Mouse (Mus musculus): ENCODE data around the gene Magt1.
"Not testable (repeated sequence)": the region's sequence is repeated elsewhere in the genome, so short reads cannot be mapped to it uniquely, and the experiment has no call there.

Magt1 gene

GRCm38 (mm10) chrX:106011465-106012159, at the start of gene Magt1:
TSS of gene Magt1 (minus strand) at chrX:106011906.
- in situ Hi-C loops (cut with MboI, MseI) = loop anchor here (10.0 kb wide), 1 partner anchor 87 kb away; the partner anchor contains the start of gene Atrx

DNA sequence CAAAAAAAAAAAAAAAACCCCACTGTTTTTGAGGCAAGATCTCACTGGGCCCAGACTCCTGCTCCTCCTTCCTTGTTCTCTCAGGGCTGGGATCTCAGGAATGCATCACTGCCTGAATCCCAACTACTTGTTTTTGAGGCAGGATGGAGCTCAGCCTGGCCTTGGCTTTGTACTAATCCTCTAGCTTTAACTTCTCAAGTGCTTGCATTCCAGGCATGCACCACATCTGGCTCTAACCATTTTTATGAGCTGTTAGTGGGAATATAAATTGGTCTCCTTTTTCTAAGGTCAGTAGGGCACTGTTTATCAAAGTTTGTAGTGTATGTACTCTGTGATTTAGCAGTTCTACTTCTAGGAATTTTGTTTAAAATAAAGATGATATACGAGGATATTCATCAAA, 36.5 kb upstream of the Magt1 start:
- in situ Hi-C loops (cut with MboI, MseI) = no loop called here

- in situ Hi-C loops (cut with MboI, MseI) = no loop called here
Observed at GRCm38 (mm10) chrX:106045928-106046327, 34.2 kb upstream of the Magt1 start.

- in situ Hi-C loops (cut with MboI, MseI) = no loop called here
Observed at GRCm38 (mm10) chrX:106045455-106045854, 33.7 kb upstream of the Magt1 start.

DNA sequence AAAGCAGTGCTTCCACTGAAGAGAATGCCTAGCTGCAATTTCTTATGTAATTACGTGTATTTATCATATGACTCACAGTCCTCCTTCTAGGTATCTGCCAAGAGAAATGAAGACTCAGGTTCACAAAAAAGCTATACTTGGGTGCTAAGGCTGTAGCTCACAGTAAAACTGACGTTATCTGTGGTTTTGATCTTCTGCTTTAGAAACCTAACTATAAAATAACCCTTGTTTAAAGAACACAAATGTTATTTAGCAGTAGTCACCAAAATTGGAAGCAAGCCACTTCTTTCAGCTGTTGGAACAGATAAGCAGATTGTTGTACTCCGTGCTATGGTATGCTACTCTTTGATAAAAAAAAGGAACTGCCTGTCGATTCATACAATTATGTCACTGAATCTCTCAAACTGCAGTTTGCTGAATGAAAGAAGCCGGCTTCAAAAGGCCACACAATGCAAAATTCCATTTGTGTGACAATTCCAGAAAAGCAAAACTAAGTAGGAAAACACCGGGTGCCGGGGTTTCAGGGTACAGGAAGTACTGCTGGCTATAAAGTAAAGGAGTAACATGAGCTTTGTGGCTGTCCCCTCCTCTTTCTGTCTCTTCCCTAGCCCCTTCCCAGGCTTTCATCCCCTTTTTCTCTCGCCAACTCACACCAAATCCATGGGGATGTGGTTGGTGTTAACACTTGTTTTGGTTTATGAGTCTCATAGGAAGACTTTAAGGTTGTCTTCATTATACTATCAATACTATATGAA, 32.3 kb upstream of the Magt1 start:
- in situ Hi-C loops (cut with MboI, MseI) = no loop called here

DNA sequence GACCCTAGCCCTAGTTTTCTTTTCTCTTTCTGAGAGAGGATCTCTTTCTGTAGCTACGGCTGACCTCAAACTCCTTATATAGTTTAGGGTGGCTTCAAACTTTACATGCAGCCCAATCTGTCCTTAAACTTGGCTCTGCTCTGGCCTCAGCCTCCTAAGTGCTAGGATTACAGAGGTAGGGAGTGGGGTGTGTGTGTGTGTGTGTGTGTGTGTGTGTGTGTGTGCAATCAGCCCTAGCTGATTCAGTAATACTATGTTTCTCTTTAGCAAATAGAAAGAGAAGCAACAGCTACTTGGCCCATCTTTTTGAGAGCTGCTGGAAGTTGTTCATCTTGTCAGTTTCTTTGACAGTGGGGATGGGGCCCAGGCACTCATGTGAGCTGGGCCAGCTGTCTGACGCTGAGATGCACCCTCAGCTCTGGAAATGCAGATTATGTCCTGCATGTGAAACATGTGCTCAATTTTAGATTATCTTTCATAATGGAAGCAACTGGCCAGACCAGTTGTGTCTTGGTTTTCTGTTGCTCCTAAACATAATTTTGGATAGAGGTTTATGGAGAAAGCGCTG, 25.6 kb upstream of the Magt1 start:
- in situ Hi-C loops (cut with MboI, MseI) = no loop called here

DNA sequence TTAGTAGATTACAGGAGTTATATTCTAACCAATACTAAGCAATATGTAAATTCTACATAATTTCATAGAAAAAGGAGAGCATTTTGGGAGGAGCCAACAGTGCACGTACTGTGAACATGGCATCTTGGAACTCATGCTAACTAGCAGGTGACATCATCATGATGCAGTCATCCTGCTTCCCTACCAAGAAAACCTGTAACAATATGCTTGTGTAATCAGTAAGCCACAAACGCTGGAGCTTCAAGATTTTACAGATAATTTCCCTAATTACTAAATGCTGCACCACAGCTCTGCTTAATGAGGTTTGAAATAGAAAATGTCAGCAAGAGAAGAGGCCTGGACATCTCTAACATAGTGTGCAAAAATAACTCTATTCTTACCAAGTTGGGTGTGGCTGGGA, 24.0 kb upstream of the Magt1 start:
- in situ Hi-C loops (cut with MboI, MseI) = no loop called here

DNA sequence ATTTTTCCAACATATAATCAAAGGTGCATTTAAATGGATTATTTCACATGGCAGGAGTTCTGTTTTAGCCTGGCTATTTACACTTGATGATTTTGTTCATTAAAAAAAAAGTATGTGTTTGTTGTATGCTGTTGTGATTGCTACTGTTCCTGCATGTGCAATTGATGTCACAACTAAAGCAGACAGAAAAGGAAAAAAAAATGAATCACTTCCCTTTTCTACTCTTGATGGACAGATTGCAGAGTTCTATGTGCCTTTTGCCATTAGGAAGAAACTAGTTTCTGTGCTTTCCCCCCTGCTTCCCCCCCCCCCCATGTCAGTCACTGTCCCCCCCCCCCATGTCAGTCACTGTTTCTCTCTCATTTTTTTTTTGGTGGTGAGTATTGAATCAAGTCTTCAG, 19.4 kb upstream of the Magt1 start:
- in situ Hi-C loops (cut with MboI, MseI) = loop anchor here (5.0 kb wide), 1 partner anchor 136 kb away; no protein-coding TSS in a partner anchor

GRCm38 (mm10) chrX:106030176-106030575, 18.5 kb upstream of the Magt1 start:
- in situ Hi-C loops (cut with MboI, MseI) = loop anchor here (5.0 kb wide), 1 partner anchor 137 kb away; no protein-coding TSS in a partner anchor

- in situ Hi-C loops (cut with MboI, MseI) = no loop called here
Observed at GRCm38 (mm10) chrX:106027343-106027674, 15.6 kb upstream of the Magt1 start.

GRCm38 (mm10) chrX:106026418-106027342, 15.0 kb upstream of the Magt1 start, which contains the start of gene Atp7a:
TSS of gene Atp7a (plus strand) at chrX:106027276.
- in situ Hi-C loops (cut with MboI, MseI) = no loop called here

DNA sequence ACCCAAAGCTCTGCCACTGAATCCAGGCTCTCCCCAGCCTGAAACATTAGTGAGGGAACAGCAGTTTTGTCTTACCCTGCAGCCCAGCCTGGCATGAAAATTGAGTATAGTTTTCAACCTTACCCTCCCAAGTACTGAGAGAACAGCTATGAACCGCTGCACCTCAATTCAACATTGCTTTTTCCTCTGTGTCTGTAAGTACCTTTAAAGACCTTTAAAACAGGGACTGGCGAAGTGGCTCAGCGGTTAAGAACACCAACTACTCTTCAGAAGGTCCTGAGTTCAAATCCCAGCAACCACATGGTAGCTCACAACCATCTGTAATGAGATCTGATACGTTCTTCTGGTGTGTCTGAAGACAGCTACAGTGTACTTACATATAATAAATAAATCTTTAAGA, 5.8 kb upstream of the Magt1 start:
- in situ Hi-C loops (cut with MboI, MseI) = loop anchor here (10.0 kb wide), 1 partner anchor 93 kb away; the partner anchor contains the start of gene Atrx

DNA sequence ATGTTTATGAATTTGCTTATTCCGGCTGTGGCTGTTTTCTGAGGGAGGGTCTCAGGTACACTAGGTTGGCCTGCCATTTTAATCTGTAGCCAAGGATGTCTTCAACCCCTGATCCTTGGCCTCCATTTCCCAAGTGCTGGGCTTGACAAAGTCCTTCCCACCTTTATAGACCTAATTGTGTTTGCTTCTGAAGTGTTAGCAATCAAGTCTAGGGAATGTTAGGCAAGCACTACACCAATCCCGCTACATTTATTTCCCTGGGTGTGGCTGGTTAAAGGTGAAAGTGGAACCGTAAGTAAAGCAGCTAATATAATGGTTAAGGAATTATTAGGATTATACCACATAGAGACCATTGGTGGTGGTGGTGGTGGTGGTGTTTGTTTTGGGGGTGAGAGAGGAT, 5.4 kb upstream of the Magt1 start:
- in situ Hi-C loops (cut with MboI, MseI) = loop anchor here (10.0 kb wide), 1 partner anchor 92 kb away; the partner anchor contains the start of gene Atrx

GRCm38 (mm10) chrX:106015571-106016322, 4.0 kb upstream of the Magt1 start, which contains the start of gene Cox7b:
TSS of gene Cox7b (plus strand) at chrX:106015700.
- in situ Hi-C loops (cut with MboI, MseI) = loop anchor here (10.0 kb wide), 1 partner anchor 91 kb away; the partner anchor contains the start of gene Atrx

GRCm38 (mm10) chrX:106014741-106015377, 3.2 kb upstream of the Magt1 start:
- in situ Hi-C loops (cut with MboI, MseI) = loop anchor here (10.0 kb wide), 1 partner anchor 90 kb away; the partner anchor contains the start of gene Atrx

DNA sequence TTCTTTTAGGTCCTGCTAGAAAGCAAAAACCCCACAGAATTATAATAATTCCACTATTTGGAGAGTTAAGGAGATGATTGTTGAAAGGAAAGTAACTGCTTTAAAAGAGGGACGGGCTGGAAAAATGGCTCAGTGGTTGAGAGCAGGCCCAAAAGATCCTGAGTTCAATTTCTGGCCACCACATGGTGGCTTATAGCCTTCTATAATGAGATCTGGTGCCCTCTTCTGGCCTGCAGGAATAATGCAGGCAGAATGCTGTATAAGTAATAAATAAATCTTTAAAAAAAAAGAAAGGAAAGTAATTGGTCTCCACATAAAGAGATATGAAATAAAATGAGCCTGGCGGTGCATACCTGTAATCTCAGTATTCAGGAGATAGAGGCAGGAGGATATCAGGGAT, 1.5 kb upstream of the Magt1 start:
- in situ Hi-C loops (cut with MboI, MseI) = loop anchor here (10.0 kb wide), 1 partner anchor 88 kb away; the partner anchor contains the start of gene Atrx

DNA sequence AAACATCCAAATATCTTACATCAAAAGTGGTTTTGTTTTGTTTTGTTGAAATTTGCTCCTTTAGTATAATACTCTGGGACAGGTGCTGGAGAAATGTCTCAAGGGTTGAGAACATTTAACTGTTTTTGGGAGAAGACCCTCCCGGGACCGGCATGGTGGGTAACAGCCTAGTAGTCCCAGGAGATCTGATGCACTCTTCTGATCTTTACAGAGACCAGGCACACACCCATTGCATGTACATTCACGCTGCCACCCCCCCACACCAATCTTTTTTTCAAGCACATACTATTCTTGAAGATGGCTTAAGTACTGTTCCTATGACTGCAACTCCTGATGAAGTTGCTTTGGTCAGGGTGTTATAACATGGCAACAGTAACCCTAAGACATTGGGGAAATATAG, 853 bp upstream of the Magt1 start:
- in situ Hi-C loops (cut with MboI, MseI) = loop anchor here (10.0 kb wide), 1 partner anchor 88 kb away; the partner anchor contains the start of gene Atrx

DNA sequence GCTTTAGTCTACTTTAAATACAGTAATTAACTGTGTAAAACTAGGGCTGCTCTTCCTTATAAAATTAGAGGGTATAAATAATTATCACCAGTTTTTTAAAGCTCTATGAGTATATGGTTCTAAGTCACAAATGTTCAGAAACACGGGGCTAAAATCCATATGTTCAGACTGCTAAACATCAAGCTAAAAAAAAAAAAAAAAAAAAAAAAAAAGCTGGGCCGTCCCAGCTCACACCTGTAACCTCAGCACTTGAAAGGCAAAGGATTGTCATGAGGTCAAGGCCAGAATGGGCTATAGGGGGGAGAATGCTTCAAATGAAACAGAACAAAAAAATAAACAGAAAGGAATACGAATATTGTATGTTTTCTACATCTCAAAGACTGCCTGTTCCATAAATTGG, 944 bp downstream of the Magt1 start:
- in situ Hi-C loops (cut with MboI, MseI) = loop anchor here (10.0 kb wide), 1 partner anchor 86 kb away; the partner anchor contains the start of gene Atrx

- in situ Hi-C loops (cut with MboI, MseI) = no loop called here
Observed at GRCm38 (mm10) chrX:106001605-106002004, 10.1 kb downstream of the Magt1 start.

GRCm38 (mm10) chrX:105957091-105957490, 54.6 kb downstream of the Magt1 start:
- in situ Hi-C loops (cut with MboI, MseI) = not testable (repeated sequence)

All from T-helper 2 cell (primary cell).